Mouse (Mus musculus) T-helper 1 cell (primary cell): ENCODE measurements around the gene 4930402H24Rik.
"Not testable (repeated sequence)": the region's sequence is repeated elsewhere in the genome, so short reads cannot be mapped to it uniquely, and the experiment has no call there.

Experiments used
- in situ Hi-C: fragments of 300-600 bp; cut with MboI, MseI; formaldehyde crosslinking; loops from one replicate; pipeline ENCODE4 v1.15.1; 2025; ENCODE audit warnings: high pct_unique_total_duplicates

4930402H24Rik gene

GRCm38 (mm10) chr2:130852964-130853363 is 53.2 kb downstream of the 4930402H24Rik start:
- in situ Hi-C loops = no loop called here

- in situ Hi-C loops = no loop called here
These were observed 54.6 kb downstream of the 4930402H24Rik start for GRCm38 (mm10) chr2:130851363-130852246.

- in situ Hi-C loops = no loop called here
These were observed 56.5 kb downstream of the 4930402H24Rik start for GRCm38 (mm10) chr2:130849688-130850087.

- in situ Hi-C loops = no loop called here
These were observed 57.9 kb downstream of the 4930402H24Rik start for GRCm38 (mm10) chr2:130848313-130848712.

- in situ Hi-C loops = no loop called here
These were observed 62.6 kb downstream of the 4930402H24Rik start for GRCm38 (mm10) chr2:130843623-130844022.

GRCm38 (mm10) chr2:130840846-130841245 is 65.4 kb downstream of the 4930402H24Rik start:
- in situ Hi-C loops = no loop called here

- in situ Hi-C loops = no loop called here
These were observed 66.1 kb downstream of the 4930402H24Rik start for GRCm38 (mm10) chr2:130839874-130840661.

GRCm38 (mm10) chr2:130839528-130839873 is 66.7 kb downstream of the 4930402H24Rik start:
- in situ Hi-C loops = no loop called here

GRCm38 (mm10) chr2:130839084-130839483 is 67.1 kb downstream of the 4930402H24Rik start:
- in situ Hi-C loops = no loop called here

GRCm38 (mm10) chr2:130838131-130838530 is 68.1 kb downstream of the 4930402H24Rik start:
- in situ Hi-C loops = no loop called here

GRCm38 (mm10) chr2:130833699-130834098 is 72.5 kb downstream of the 4930402H24Rik start:
- in situ Hi-C loops = no loop called here

GRCm38 (mm10) chr2:130832582-130832981 is 73.6 kb downstream of the 4930402H24Rik start:
- in situ Hi-C loops = no loop called here

- in situ Hi-C loops = no loop called here
These were observed 74.2 kb downstream of the 4930402H24Rik start for GRCm38 (mm10) chr2:130832012-130832411.

GRCm38 (mm10) chr2:130830236-130830635 is 76.0 kb downstream of the 4930402H24Rik start:
- in situ Hi-C loops = no loop called here

- in situ Hi-C loops = no loop called here
These were observed 76.7 kb downstream of the 4930402H24Rik start for GRCm38 (mm10) chr2:130829496-130829895.

- in situ Hi-C loops = no loop called here
These were observed 77.5 kb downstream of the 4930402H24Rik start for GRCm38 (mm10) chr2:130828668-130829067.

- in situ Hi-C loops = not testable (repeated sequence)
These were observed 78.1 kb downstream of the 4930402H24Rik start for GRCm38 (mm10) chr2:130828066-130828465.

- in situ Hi-C loops = no loop called here
These were observed 78.8 kb downstream of the 4930402H24Rik start for GRCm38 (mm10) chr2:130827410-130827809.

- in situ Hi-C loops = no loop called here
These were observed 87.2 kb downstream of the 4930402H24Rik start for GRCm38 (mm10) chr2:130818838-130819647.

GRCm38 (mm10) chr2:130817865-130818264 is 88.3 kb downstream of the 4930402H24Rik start:
- in situ Hi-C loops = no loop called here

- in situ Hi-C loops = no loop called here
These were observed 90.0 kb downstream of the 4930402H24Rik start for GRCm38 (mm10) chr2:130816205-130816604.

- in situ Hi-C loops = no loop called here
These were observed 91.7 kb downstream of the 4930402H24Rik start for GRCm38 (mm10) chr2:130814492-130814891.
